Mouse (Mus musculus) ES-E14 (cell line): Measurements from ENCODE around the gene Timm17a. TPM values are rescaled to one million over a fixed set of nuclear protein-coding genes. Genes with fewer than 3 reads are reported as not detected.
A peak's percentile ranks its signal among the peaks of the same experiment; 100 is the strongest.

Source experiments
- DNase-seq: peaks from one replicate; pipeline ENCODE4 v3.0.0-alpha.2; 2013; ENCODE audit warnings: low read depth, low spot score
- H3K27ac ChIP-seq: 2 replicates; pipeline ENCODE4 v1.5.1; 2012; ENCODE audit warnings: low read depth, mild to moderate bottlenecking, low read length, moderate library complexity, mixed read lengths; ENCODE audit not compliant: poor library complexity, insufficient read depth, severe bottlenecking
- H3K36me3 ChIP-seq: 2 replicates; pipeline ENCODE4 v1.6.1; 2012; ENCODE audit warnings: mild to moderate bottlenecking, low read length, moderate library complexity, mixed read lengths; ENCODE audit not compliant: control insufficient read depth, poor library complexity, insufficient read depth, severe bottlenecking
- H3K4me1 ChIP-seq, 2 experiments: fragments of 150-350 bp in 1 of 2; sonication (generic) in 1 of 2; 2 replicates each; pipeline ENCODE4 v1.6.1; 2012; ENCODE audit warnings: low read length in 2 of 2, mild to moderate bottlenecking in 1 of 2, mixed read lengths in 1 of 2; ENCODE audit not compliant: control insufficient read depth in 2 of 2, insufficient read depth in 2 of 2, poor library complexity in 1 of 2
- H3K4me3 ChIP-seq, 2 experiments: fragments of 150-350 bp in 1 of 2; sonication (generic) in 1 of 2; 2 replicates each; pipeline ENCODE4 v1.5.1; 2012; ENCODE audit warnings: low read length in 2 of 2, low read depth in 1 of 2, mild to moderate bottlenecking in 1 of 2, mixed read lengths in 1 of 2; ENCODE audit not compliant: insufficient read depth in 1 of 2, poor library complexity in 1 of 2, severe bottlenecking in 1 of 2
- H3K9ac ChIP-seq: 2 replicates; pipeline ENCODE4 v1.6.1; 2012; ENCODE audit warnings: low read depth, mild to moderate bottlenecking, low read length, mixed read lengths; ENCODE audit not compliant: poor library complexity, insufficient read depth, severe bottlenecking
- H3K9me3 ChIP-seq: fragments of 150-350 bp; sonication (generic); 2 replicates; pipeline ENCODE4 v1.6.1; 2012; ENCODE audit warnings: low read depth, mild to moderate bottlenecking, low read length; ENCODE audit not compliant: control insufficient read depth, insufficient read depth
- CHD2 ChIP-seq: IDR thresholded peaks from 2 replicates; pipeline ENCODE4 v1.6.1; 2014; ENCODE audit warnings: mild to moderate bottlenecking, low read depth, low read length, inconsistent platforms
- HCFC1 ChIP-seq: IDR thresholded peaks from 2 replicates; pipeline ENCODE4 v1.6.1; 2012; ENCODE audit warnings: low read length, inconsistent platforms, borderline replicate concordance; ENCODE audit not compliant: insufficient read depth
- MAFK ChIP-seq: IDR thresholded peaks from 2 replicates; pipeline ENCODE4 v1.6.1; 2014; ENCODE audit warnings: mild to moderate bottlenecking, low read depth, low read length, inconsistent platforms; ENCODE audit not compliant: insufficient read depth
- ZC3H11A ChIP-seq: IDR thresholded peaks from 2 replicates; pipeline ENCODE4 v1.6.1; 2012; ENCODE audit warnings: low read depth, mild to moderate bottlenecking, inconsistent platforms, low read length, borderline replicate concordance
- ZNF384 ChIP-seq: IDR thresholded peaks from 2 replicates; pipeline ENCODE4 v1.6.1; 2012; ENCODE audit warnings: low read depth, low read length, inconsistent platforms
- in situ Hi-C, 2 experiments: fragments of 600-800 bp; cut with MboI; formaldehyde crosslinking; loops; one replicate each; pipeline ENCODE4 v1.15.1; 2025; ENCODE audit warnings: low sequenced_read_pairs in 2 of 2, inconsistent platforms in 1 of 2; ENCODE audit not compliant: unreplicated experiment in 2 of 2
- total RNA-seq: library from RNA; depleted of rRNA; stranded (reverse); fragments of 300-350 nt; gene quantifications from 2 replicates; pipeline ENCODE4 v1.2.3, GENCODE M21; 2012; rRNA removed

Gene Timm17a
- total RNA-seq = 139 and 187 TPM in 2 replicates

GRCm38 (mm10) chr1:135313284-135314031 lies at the start of gene Timm17a:
Gene Timm17a (minus strand): TSS chr1:135313778.
- Histone ChIP-seq H3K4me1 (peaks cover 0 to 2% of the 10 kb centered on the region in 2 experiments; a peak in 1 of 4 replicates), H3K4me3 (peak within 1 kb of the TSS; percentile 82 to 94), H3K27ac (peak within 1 kb of the TSS; percentile 67), H3K9ac (peak within 1 kb of the TSS; percentile 95), H3K9me3 (no peaks in the 10 kb centered on the region), H3K36me3 (peaks cover under 1% of the 10 kb centered on the region)
- peak; percentile 89 for DNase-seq
- TF ChIP-seq HCFC1 (no peak), CHD2 (peak; percentile 94)
- in situ Hi-C loops = no loop called here

GRCm38 (mm10) chr1:135362115-135362514 lies 48.5 kb upstream of the Timm17a start:
- H3K9me3 ChIP-seq = no peaks in the 10 kb centered on the region
- no peaks in the 10 kb centered on the region for H3K36me3 ChIP-seq
- no peak overlapping the region for H3K9ac ChIP-seq
- no peak overlapping the region for H3K4me3 ChIP-seq
- H3K4me1 ChIP-seq = peaks cover 4 to 9% of the 10 kb centered on the region in 2 experiments; a peak in 2 of 4 replicates
- no peak for TF ChIP-seq HCFC1
- TF ChIP-seq MAFK = no peak
- 0 out of 2 replicates have a peak, but pooled peaks have one; percentile 13 for TF ChIP-seq ZNF384
- no peak for TF ChIP-seq CHD2
- H3K27ac ChIP-seq = no peak overlapping the region
- in situ Hi-C loops = loop anchor here in 1 of 2 experiments (25.0 kb wide), 1 partner anchor 200 kb away; the partner anchor contains the start of gene Gpr37l1
- DNase-seq = no peak

GRCm38 (mm10) chr1:135361491-135361890 lies 47.9 kb upstream of the Timm17a start:
- no peaks in the 10 kb centered on the region for H3K9me3 ChIP-seq
- peaks cover 4 to 7% of the 10 kb centered on the region in 2 experiments; a peak in 2 of 4 replicates for H3K4me1 ChIP-seq
- H3K9ac ChIP-seq = no peak overlapping the region
- no peak overlapping the region for H3K27ac ChIP-seq
- H3K36me3 ChIP-seq = no peaks in the 10 kb centered on the region
- H3K4me3 ChIP-seq = no peak overlapping the region
- no peak for DNase-seq
- in situ Hi-C loops = loop anchor here in 1 of 2 experiments (25.0 kb wide), 1 partner anchor 199 kb away; the partner anchor contains the start of gene Gpr37l1
- TF ChIP-seq ZC3H11A (no peak), CHD2 (no peak)

- Histone ChIP-seq H3K9ac (no peak overlapping the region), H3K4me3 (no peak overlapping the region), H3K4me1 (peaks cover 0 to 5% of the 10 kb centered on the region in 2 experiments; a peak in 2 of 4 replicates), H3K9me3 (no peaks in the 10 kb centered on the region), H3K36me3 (no peaks in the 10 kb centered on the region), H3K27ac (no peak overlapping the region)
- in situ Hi-C loops = loop anchor here in 1 of 2 experiments (25.0 kb wide), 1 partner anchor 197 kb away; the partner anchor contains the start of gene Gpr37l1
- no peak for TF ChIP-seq HCFC1
- TF ChIP-seq ZNF384 = no peak
- no peak for DNase-seq
Observed at GRCm38 (mm10) chr1:135359071-135359470, 45.5 kb upstream of the Timm17a start.
